Mouse (Mus musculus) gastrocnemius, postnatal 4 days (tissue): ENCODE measurements around the gene Btbd9. TPM values are rescaled to one million over a fixed set of nuclear protein-coding genes. Genes with fewer than 3 reads are reported as not detected.

Experiments used
- DNase-seq, 2 experiments: peaks; one replicate each; pipeline ENCODE4 v3.0.0; 2021 to 2022; ENCODE audit warnings: low spot score in 2 of 2, mixed read lengths in 2 of 2
- total RNA-seq, 2 experiments: library from RNA; stranded (reverse); gene quantifications; 2 replicates each; pipeline ENCODE4 v1.2.3; 2021

Btbd9 gene
- total RNA-seq, 2 experiments from 2014 or later, result 24.1 to 32.6 TPM

DNA sequence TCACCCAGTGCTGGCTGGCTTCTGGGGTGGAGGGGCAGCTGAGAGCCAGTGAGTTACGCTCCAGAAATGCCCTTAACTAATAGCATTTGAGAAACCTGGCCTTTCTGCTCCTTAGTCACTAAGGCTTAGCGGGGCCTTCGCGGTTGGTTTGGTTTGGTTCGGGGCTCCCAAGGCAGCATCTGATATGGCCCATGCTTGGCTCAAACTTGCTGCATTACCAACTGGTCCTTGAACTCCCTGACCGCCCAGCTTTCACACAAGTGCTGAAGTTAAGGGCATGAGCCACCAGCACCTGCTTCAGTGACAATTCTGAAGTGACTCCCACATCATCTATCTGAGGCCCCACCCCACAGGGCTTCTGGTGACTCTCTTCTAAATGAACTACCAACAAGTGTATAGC is 28.0 kb upstream of the Btbd9 start:
- no peak for DNase-seq

DNA sequence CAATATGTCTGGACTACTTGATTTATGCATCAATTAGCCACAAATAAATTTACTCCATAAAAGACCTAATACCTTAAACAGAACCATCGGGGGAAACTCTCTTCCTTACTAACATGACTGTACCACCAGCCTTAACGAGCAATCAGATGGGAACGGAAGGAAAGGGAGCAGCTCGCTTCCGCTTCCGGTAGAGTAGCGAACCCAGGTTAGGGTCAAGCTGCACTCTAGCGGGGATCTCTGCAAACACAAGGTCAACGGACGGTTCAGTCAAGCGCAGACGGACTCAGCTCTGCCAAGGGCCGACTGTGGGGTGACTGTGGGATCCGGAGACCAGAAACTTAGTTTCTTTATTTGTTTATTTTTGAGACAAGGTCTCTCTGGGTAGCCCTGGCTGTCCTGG is 25.9 kb upstream of the Btbd9 start:
- DNase-seq, result no peak

DNA sequence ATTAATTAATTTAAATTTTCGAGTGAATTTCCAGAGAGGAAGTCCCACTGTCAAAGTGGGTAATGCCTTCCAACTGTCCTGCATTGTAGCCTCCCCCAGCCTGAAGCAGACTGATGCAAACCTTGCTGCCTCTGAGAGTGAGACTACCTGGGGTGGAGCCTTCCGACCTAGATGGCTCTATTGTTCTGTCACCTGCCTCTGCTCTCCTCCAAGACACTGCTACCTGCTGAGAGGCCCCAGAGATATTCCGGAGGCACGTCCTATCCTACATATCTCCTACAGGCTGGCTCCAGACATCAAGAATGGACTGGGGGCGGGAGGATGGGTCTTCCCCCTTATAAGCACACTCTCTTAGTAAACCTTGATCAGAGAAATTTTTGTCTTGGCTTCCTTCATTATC is 22.0 kb upstream of the Btbd9 start:
- DNase-seq, result no peak

DNA sequence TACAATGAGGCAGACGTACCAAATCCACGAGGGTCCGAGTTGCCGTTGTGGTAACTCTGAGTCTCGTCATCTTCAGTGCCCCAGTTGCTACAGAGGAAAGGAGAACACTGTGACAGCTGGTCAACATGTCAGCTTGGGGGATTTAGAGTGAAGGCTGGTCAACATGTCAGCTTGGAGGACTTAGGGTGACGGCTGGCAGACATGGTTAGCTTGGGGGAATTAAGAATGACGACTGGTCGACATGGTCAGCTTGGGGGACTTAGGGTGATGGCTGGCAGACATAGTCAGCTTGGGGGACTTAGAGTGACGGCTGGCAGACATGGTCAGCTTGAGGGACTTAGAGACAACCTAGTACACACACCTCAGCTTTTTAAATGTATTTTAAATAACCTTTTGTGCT is 21.5 kb upstream of the Btbd9 start:
- no peak for DNase-seq

DNA sequence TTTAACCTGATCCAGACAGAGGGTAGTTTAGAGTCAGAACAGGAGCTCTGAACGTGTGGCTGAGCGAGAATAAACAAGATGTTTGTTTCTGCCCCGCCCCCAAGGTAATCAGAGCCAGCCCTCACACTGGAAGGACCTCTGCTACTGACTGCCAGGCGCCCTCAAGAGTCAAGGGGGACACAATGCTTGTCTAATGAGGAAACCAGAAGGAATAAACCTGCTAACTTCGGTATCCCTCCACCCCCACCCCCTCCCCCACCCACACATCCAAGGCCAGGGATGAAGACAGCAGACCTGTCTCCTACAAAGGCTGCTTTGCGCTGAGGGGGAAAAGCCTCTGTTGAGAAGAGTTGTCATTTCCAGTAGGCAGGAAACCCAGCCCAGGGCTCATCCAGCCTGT is 18.6 kb upstream of the Btbd9 start:
- no peak for DNase-seq

DNA sequence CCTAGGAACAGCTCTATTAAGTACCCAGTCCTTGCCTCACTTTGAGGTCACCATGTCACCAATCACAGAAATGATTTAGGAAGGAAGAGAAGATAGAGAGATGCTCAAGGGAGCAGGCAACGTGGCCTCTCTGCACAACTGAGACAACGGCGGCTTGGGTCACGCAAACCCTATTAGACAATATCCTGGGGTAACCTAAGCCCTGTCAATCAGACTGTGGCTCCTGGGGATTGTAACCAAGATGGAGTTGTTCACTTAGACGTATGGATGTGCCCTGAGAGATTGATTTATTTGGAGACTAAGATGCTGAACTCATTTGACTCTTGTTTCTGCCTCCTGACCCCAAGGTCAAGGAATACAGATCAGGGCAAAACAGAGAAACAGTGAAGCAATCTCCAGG is 18.1 kb upstream of the Btbd9 start:
- no peak for DNase-seq

DNA sequence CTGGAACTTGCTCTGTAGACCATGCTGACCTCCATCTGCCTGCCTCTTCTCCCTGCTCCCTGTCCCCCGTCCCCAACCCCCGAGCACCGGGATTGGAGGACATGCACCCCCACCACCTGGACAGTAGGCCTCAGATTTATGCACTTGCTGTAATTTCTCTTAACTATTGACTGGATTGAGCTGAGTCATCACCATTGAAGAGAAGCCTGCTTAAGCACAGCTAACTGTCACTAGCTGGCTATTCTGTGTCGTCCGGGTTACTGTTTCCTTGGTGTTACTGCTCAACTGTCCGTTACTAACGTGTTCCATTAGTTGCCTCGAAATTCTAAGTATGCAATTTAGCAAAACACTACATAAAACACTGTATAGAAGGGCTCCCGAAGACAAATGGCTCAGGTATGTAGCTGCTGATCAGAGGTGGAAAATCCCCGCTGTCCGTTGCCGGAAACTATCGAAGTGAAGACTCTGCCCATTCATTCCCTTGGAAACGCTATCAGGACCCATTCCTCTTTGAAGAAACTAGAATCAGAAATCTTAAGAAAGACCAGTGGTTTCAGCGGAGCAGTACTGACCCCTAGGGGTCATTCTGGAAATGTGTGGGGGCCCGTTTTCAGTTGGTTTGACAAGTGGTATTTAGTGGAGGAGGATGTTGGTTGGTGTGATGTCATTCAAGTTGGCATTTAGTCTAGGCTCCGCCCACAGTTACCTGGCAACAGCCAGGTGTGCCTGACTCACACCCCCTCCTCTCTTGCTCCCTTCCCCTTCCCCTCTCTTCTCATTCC is 14.3 kb upstream of the Btbd9 start:
- DNase-seq, result no peak

DNA sequence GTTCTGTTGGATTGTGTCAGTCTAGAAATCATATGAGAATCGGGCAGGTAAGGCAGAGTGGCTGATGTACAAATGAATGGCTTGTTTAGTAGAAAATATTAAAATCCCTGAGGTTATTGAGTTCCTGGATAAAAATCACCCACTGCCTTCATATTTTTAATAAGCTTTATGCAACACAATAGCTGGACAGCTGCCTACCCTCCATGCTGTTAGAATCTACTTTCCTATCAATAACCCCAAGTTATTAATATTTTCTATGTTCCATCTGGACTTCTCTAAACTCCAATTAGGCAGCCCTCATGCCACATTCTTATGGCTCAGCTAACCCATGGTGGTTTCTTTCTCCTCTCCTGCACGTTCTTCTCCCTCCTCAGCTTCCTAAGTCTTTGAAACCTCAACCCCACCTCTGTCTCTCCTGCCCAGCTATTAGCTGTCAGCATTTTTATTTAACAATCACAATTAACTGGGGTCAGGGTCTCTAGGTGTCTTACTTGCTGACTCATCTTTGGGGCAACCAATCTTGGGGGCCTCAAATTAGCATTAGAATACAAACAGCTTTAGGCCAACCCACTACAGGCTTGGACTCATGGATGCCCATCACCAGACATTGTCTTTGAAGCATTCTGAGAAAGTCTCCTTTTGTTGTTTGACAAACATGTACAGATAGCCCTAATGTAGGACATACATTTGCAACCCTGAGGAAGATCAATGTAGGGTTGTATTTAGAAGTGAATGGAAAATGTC is 7.1 kb upstream of the Btbd9 start:
- DNase-seq, result no peak

DNA sequence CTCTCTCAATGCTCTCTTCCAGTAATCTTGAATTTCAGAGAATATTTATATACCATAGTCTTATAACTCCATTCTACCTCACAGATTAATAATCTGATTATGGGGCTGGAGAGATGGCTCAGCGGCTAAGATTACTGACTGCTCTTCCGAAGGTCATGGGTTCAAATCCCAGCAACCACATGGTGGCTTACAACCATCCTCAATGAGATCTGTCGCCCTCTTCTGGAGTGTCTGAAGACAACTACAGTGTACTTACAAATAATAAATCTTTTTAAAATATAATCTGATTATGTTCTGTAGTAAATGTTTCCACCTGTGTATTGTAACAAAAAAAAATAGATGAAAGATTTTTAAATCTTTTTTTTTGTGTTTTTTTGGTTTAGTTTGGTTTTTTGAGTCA is 6.0 kb upstream of the Btbd9 start:
- DNase-seq, result no peak

DNA sequence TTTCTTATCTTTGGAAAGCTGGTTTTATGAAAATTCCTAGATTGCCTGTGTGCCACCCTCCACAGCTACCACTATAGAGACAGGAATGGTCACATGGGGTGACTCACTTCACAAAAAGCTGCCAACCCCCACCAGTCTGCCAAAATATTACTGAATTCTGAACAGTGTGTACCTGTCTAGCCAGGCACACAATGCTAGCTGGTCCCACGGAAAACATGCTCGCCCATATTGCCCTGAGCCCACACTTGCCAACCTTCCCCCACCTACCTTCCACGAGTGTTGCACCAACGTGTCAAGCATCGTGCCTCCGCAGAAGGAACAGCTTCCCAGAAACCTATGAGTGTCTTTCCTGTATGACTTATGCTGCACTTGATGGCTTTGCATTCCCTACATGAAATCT is 4.9 kb upstream of the Btbd9 start:
- DNase-seq, result no peak

DNA sequence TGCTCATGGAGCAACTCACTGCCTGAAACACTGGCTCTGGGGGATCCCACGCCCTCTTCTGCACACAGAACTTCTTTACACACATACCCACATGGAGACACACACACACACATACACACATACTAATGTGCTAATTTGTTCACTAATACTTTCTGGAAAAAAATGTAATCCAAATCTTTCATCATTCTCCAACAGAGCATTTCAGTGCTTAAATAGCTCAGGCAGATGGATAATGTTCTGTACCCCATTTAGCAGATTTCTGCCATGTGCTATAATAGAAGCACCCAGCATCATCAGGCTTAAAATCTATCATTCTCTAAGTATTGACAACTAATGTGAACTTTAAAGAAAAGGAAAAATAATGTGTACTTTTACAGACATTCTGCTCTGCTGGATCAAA is 4.5 kb upstream of the Btbd9 start:
- no peak for DNase-seq

DNA sequence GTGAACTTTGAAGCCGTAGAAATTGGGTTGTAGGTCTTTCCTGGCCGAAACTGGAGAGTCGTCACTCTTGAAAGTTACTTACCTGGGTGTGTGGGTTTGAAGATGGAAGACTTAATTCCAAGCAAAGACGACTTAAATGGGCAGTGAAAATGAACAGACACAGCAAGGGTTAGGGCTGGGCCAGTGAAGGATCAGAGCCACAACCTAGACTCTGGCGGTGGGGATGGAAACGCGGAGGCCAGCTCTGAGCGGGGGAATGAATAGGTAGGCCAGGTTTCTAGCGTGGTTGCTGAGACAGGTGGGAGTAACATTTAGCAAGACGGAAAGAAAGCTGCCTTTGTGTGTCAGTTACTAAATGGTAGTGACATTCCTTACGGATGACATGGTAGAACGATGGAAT is 658 bp upstream of the Btbd9 start:
- no peak for DNase-seq

DNA sequence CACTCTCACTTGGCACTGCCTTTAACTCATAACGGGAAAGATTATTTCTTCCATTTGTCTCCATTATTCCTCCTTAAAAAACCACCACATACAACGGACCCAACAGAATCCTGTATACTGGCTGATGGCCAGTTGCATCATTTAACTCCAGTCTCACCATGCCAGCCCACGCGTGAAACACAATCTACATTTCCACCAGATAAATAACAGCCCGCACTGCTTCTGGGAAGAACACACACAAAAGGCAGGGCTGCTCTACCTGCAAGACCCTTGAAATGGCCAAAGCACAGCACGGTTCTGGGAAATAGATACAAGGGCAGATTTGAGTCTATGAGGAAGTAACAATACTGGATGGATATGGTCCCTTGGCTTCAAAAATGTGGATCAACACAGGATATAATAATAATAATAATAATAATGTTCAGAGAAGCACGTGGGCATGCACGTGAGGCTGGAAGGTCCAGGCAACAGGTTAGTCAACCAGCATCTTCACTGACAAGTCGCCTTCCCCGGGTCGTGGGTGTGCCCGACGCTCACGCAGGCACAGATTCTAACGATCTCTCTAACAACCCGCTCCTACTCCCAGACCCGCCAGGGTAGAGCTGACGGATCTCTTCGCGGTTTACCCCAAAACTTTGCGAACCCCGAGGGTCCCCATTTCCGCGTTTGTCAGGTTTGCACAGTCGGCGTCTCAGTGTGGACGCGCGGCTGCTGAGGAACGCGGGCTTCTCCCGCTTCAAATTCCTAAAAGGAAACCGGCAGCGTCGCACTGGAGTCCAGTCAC is 975 bp downstream of the Btbd9 start:
- DNase-seq, result no peak

DNA sequence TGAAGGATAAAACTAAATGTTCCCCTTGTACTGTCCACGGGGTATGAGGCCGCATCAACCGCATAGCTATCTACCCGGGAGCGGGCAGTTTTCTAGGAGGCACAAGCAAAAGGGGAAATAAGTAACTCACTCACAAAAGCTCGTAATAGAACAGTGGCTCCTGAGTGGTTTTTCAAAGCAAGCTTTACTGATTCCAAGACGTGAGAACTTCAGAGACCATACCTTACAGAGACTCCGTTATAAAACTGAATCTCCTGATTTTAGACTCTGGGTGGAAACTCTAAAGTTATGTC is 1.6 kb downstream of the Btbd9 start:
- no peak for DNase-seq

DNA sequence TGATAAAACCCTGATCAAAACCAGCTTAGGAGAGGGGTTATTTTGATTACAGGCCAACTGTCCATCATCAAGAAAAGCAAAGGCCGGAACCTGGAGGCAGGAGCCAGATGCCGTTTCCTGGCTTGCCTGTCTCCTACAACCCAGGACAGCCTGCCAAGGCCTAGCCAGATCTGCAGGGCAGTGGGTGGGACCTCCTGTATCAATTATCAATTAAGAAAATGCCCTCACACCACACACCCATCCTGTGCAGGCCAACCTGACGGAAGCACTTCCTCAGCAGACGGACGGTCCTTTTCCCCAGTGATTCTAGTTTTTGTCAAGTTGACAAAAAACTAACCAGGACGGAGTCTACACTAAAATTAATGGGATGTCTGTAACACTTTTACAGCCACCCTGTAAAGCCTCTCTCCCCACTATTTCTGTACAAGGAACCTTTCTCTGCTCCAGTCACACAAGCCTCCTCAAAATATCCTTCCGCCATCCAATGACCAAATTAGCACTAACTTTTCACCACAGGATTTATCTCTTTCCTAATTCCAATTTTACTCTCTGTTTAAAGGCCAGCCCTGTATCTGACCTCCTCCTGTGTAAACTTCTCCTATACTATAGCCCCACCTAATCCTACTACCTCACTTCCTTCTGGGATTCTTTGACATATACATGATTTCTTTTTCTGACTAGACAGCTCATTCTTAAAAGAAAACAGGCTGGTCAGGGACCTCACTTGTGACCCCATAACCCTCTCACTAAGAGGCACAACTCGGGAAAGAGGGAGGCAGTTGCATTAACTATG is 2.1 kb downstream of the Btbd9 start:
- no peak for DNase-seq

DNA sequence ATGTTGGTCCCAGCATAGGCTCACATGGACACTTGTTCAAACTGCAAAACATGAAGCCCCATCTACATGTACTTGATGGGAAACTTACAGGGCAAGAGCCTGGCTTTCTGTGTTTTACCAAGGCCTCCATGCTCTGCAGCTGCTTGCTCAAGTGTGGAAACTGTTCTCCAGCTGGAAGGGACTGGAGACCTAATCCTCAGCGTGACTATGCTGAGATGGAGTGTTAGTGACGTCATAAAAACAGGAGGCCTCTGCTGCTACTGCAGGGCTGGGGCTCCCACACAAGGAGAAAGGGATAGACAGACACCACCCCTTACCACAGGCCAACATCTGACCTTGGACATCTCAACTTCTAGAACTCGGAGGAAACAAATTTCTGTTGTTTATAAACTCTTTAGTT is 5.3 kb downstream of the Btbd9 start:
- DNase-seq, result no peak

DNA sequence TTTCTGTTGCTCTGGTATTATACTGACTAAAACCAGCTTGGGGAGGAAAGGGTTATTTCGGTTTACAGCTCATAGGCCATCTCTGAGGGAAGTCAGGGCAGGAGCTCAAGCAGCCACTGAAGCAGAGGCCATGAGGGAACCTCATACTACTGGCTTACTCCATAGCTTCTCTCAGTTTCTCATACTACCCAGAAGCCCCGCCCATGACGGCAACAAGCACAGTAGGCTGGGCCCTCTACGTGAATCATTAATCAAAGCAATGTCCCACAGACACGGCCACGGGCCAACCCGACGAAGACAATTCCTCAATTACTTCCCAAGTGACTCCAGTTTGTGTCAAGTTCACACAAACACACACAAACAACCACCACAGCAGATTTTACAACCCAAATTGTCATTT is 6.1 kb downstream of the Btbd9 start:
- no peak for DNase-seq

DNA sequence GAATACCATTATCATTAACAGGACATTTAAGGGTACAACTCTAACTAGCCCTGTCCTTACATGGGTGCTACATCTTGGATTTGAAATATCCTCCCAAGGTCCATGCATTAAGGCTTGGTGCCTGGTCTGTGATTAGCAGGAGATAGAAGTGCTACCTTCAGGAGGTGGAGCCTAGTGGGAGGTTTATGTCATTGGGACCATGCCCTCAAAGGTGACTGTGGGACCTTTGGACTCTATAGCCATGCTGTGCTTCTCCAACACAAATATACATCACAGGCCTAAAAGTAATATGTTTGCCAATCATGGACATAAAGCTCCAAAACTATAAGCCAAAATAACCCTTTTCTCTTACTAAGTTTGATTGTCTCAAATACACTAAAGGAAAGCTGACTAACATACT is 7.8 kb downstream of the Btbd9 start:
- no peak for DNase-seq

DNA sequence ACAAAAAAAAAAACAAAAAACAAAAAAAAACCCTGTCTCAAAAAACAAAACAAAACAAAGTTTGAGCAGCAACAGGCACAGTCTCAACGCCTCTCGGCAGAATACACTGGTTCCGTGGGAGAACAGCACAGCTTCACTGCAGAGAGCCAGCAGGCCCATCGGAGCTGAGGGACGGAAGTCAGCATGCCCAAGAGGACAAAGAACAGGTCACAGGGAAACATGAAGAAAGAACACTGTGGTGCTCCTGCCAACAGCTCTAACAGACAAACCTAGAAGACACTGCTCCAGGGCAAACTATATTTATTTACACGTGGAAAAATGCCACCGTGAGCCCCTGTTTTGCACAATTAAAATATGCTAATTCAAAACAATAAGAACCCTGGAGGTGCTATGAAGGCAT is 11.3 kb downstream of the Btbd9 start:
- DNase-seq, result no peak

DNA sequence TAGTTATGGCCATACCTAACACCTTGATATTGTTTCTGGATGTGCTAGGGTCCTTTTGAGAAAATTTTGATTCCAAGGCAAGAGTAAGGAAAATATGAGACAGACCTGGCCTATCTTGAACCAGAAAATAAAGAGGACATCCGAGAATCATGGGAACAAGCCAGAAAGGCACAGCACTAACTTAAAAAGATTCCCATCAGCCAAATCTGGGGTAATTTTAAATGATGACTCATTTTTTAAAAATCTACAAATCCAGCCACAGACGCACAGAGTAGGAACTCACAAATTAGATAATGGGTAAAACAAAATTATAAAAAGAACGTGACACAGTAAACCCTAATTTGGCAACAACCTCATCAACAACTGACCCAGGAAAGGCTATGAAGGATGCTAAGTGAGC is 11.9 kb downstream of the Btbd9 start:
- no peak for DNase-seq

DNA sequence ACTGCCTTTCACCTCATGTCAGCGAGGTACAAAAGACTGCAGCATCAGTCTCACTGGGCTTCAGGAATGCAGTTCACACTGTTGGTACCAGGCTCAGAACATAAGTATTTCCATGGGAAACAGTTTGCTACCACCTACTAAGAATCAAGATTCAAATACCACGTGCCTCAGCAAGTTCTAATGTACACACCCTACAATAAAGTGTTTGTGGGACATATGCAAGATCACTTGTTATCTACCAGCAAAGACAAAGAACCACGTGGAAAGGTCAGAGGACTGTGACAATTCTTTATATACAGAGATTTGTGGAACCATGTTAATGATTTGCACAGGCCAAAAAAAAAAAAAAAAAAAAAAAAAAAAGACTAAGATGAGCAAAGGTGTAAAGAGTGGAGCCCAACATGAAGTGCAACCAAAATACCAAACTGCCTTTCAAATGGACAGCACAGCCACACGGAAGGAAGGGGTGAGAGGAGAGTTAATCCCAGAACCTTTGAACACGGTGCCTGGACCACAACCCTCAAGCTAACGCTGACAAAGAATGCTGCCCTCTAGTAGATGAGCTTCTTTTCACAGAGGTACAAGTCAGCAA is 12.7 kb downstream of the Btbd9 start:
- DNase-seq, result no peak
